Comparison of ENCODE assay signal across 9 mouse cellular contexts in genomic region chr7:113607928-113608327, GRCm38 (mm10).
DNase-seq lines count a peak whose midpoint lies in the region; ATAC-seq lines count a peak whose summit lies in the region.
"Had no signal": no experiment of that assay in that cellular context is flagged by ENCODE, and none has a peak within 500 bp of the region (broad histone marks: within the 10 kb centered on the region; RNA-seq: fewer than 3 reads in every experiment).

No protein-coding gene starts in this region.

- no peaks in the 10 kb centered on the region for H3K27me3 ChIP-seq in heart, embryonic 12.5 days (replicated peaks)
- H3K27me3 ChIP-seq in forebrain, embryonic 15.5 days, result no peaks in the 10 kb centered on the region
- H3K27me3 ChIP-seq in neural tube, embryonic 15.5 days (replicated peaks), result no peaks in the 10 kb centered on the region
- H3K27me3 ChIP-seq: CH12.LX had no signal

- ATAC-seq in heart, embryonic 12.5 days (ENCODE audit: insufficient number of reproducible peaks, low FRiP score), result no peak
- ATAC-seq in forebrain, embryonic 15.5 days (replicated peaks), result peak; percentile 88
- no peak for ATAC-seq in neural tube, embryonic 15.5 days (ENCODE audit: low FRiP score)

- no peak overlapping the region for H3K9ac ChIP-seq in heart, embryonic 12.5 days
- no peak overlapping the region for H3K9ac ChIP-seq in forebrain, embryonic 15.5 days (replicated peaks)
- no peak overlapping the region for H3K9ac ChIP-seq in neural tube, embryonic 15.5 days (replicated peaks)

- peaks cover 6% of the 10 kb centered on the region; the same call in 1 of the 2 replicates for H3K4me1 ChIP-seq in heart, embryonic 12.5 days (replicated peaks)
- H3K4me1 ChIP-seq in forebrain, embryonic 15.5 days, result peaks cover 20% of the 10 kb centered on the region
- peaks cover 14% of the 10 kb centered on the region for H3K4me1 ChIP-seq in neural tube, embryonic 15.5 days

- peaks cover 10% of the 10 kb centered on the region for H3K9me3 ChIP-seq in heart, embryonic 12.5 days (replicated peaks)
- H3K9me3 ChIP-seq in forebrain, embryonic 15.5 days, result no peaks in the 10 kb centered on the region
- no peaks in the 10 kb centered on the region for H3K9me3 ChIP-seq in neural tube, embryonic 15.5 days (replicated peaks)

- DNase-seq in heart, adult 18-20 months, result no peak
- peak; percentile 92 for DNase-seq in brain, adult 2 months (ENCODE audit: low read depth, low spot score)
- DNase-seq in layer of hippocampus, postnatal 10 days (ENCODE audit: low spot score in 2 of 2), result peak; percentile 58 to 68
- no peak for DNase-seq in adrenal gland, adult 8-10 months
- DNase-seq in lung, postnatal 36 days, result no peak

- H3K4me2 ChIP-seq in heart, embryonic 12.5 days, result 0 out of 2 replicates have a peak overlapping the region, but pooled peaks have one; percentile 5
- 0 out of 2 replicates have a peak overlapping the region, but pooled peaks have one; percentile 6 for H3K4me2 ChIP-seq in forebrain, embryonic 15.5 days (replicated peaks)
- H3K4me2 ChIP-seq in neural tube, embryonic 15.5 days, result peak overlapping the region; percentile 26; the same call in 1 of the 2 replicates

- no peaks in the 10 kb centered on the region for H3K36me3 ChIP-seq in heart, embryonic 12.5 days
- H3K36me3 ChIP-seq in forebrain, embryonic 15.5 days, result no peaks in the 10 kb centered on the region
- no peaks in the 10 kb centered on the region for H3K36me3 ChIP-seq in neural tube, embryonic 15.5 days

- H3K4me3 ChIP-seq in heart, embryonic 12.5 days, result no peak overlapping the region
- H3K4me3 ChIP-seq in forebrain, embryonic 15.5 days, result no peak overlapping the region
- H3K4me3 ChIP-seq in neural tube, embryonic 15.5 days (replicated peaks), result no peak overlapping the region

- no peak overlapping the region for H3K27ac ChIP-seq in heart, embryonic 12.5 days (ENCODE audit: poor library complexity, severe bottlenecking)
- H3K27ac ChIP-seq in forebrain, embryonic 15.5 days (replicated peaks), result peak overlapping the region; percentile 74
- 0 out of 2 replicates have a peak overlapping the region, but pooled peaks have one; percentile 58 for H3K27ac ChIP-seq in neural tube, embryonic 15.5 days (replicated peaks)

- WGBS in heart, embryonic 12.5 days, result 34% methylated on average over 9 of the region's 9 CpGs
- 15% methylated on average over 9 of the region's 9 CpGs for WGBS in forebrain, embryonic 15.5 days
- WGBS in neural tube, embryonic 15.5 days, result 19% methylated on average over 9 of the region's 9 CpGs

Comparison
In these comparisons a context has a peak if more than half of its experiments do, and no peak if none do; other contexts are left out.
1. DNase-seq: peak in brain, adult 2 months (single experiment) and layer of hippocampus, postnatal 10 days (2 of 2); none in heart, adult 18-20 months (0 of 2), adrenal gland, adult 8-10 months (single experiment) and lung, postnatal 36 days (single experiment).
2. Peak in every context shown above with its lines, with median percentiles within 50 percentile points of each other: H3K4me2 ChIP-seq.